Mouse (Mus musculus) forebrain, embryonic 16.5 days (tissue): ENCODE measurements around the gene Zfp607b. TPM values are rescaled to one million over a fixed set of nuclear protein-coding genes. Genes with fewer than 3 reads are reported as not detected.

Experiments
- polyA plus RNA-seq: library from polyadenylated mRNA; unstranded; fragments of >200 nt; fragmentation: Nextera tagmentation; extraction: Ambion mirVana; gene quantifications from 2 replicates; pipeline ENCODE4 v1.2.1, GENCODE M21; 2015

Gene Zfp607b
- polyA plus RNA-seq, 1 experiment from 2014 or later = 14.5 TPM

Other genes with a start within 250 kb of the Zfp607b start
- gene Sptbn4, start 241.7 kb upstream of the Zfp607b start, polyA plus RNA-seq = 2.3 and 2.5 TPM in 2 replicates
- gene Blvrb, start 241.4 kb upstream of the Zfp607b start, polyA plus RNA-seq = 14.9 and 16.8 TPM in 2 replicates
- 11.6 and 14.8 TPM in 2 replicates for gene Sertad3, start 215.6 kb upstream of the Zfp607b start, polyA plus RNA-seq
- gene Sertad1, start 202.4 kb upstream of the Zfp607b start, polyA plus RNA-seq = 6.5 and 7.0 TPM in 2 replicates
- gene Prx, start 190.0 kb upstream of the Zfp607b start, polyA plus RNA-seq = 1.1 and 1.3 TPM in 2 replicates
- 0.24 and 0.67 TPM in 2 replicates for gene Hipk4, start 166.1 kb upstream of the Zfp607b start, polyA plus RNA-seq
- 109 and 139 TPM in 2 replicates for gene Pld3, start 136.1 kb upstream of the Zfp607b start, polyA plus RNA-seq
- 39.1 and 40.2 TPM in 2 replicates for gene 2310022A10Rik, start 136.1 kb upstream of the Zfp607b start, polyA plus RNA-seq
- gene Akt2, start 97.8 kb upstream of the Zfp607b start, polyA plus RNA-seq = 83.7 and 99.3 TPM in 2 replicates
- gene Ttc9b, start 35.4 kb upstream of the Zfp607b start, polyA plus RNA-seq = 56.2 and 65.7 TPM in 2 replicates
- gene Map3k10, start 14.7 kb upstream of the Zfp607b start, polyA plus RNA-seq = 10.6 and 14.3 TPM in 2 replicates
- gene Zfp60, start 42.0 kb downstream of the Zfp607b start, polyA plus RNA-seq = 132 and 133 TPM in 2 replicates
- gene Zfp626, start 117.9 kb downstream of the Zfp607b start, polyA plus RNA-seq = 2.4 and 2.7 TPM in 2 replicates
- gene Zfp59, start 149.3 kb downstream of the Zfp607b start, polyA plus RNA-seq = 12.2 and 14.0 TPM in 2 replicates
- gene Zfp607a, start 168.2 kb downstream of the Zfp607b start, polyA plus RNA-seq = 1.9 and 2.1 TPM in 2 replicates
- gene Zfp974, start 240.1 kb downstream of the Zfp607b start, polyA plus RNA-seq = 18.4 and 19.4 TPM in 2 replicates